Mouse (Mus musculus): Measurements from ENCODE around the gene Park7. TPM values are rescaled to one million over a fixed set of nuclear protein-coding genes. Genes with fewer than 3 reads are reported as not detected.

The Park7 gene
- polyA plus RNA-seq (2016; fragmentation: Nextera tagmentation; extraction: Ambion mirVana): 379 and 381 TPM in 2 replicates

GRCm38 (mm10) chr4:150914290-150914733 lies at the start of gene Park7, which contains the start of gene Tnfrsf9:
Gene Park7, minus strand, starts transcription at chr4:150914437.
Gene Tnfrsf9, plus strand, starts transcription at chr4:150914562.
- Histone ChIP-seq H3K4me2 (peak within 1 kb of the TSS; percentile 67), H3K9ac (peak within 1 kb of the TSS; percentile 76), H3K27me3 (no peaks in the 10 kb centered on the region), H3K36me3 (replicated peaks) (no peaks in the 10 kb centered on the region), H3K4me3 (replicated peaks) (peak within 1 kb of the TSS; percentile 66), H3K9me3 (no peaks in the 10 kb centered on the region), H3K27ac (peak within 1 kb of the TSS; percentile 63), H3K4me1 (peaks cover 19% of the 10 kb centered on the region)
- WGBS: under 1% methylated on average over 48 of the region's 48 CpGs
- peak; percentile 86 for ATAC-seq (ENCODE audit: low FRiP score)

- Histone ChIP-seq H3K9ac (no peak overlapping the region), H3K36me3 (replicated peaks) (no peaks in the 10 kb centered on the region), H3K27ac (no peak overlapping the region), H3K4me1 (peaks cover 4% of the 10 kb centered on the region; the same call in 1 of the 2 replicates), H3K4me3 (replicated peaks) (no peak overlapping the region), H3K9me3 (no peaks in the 10 kb centered on the region), H3K27me3 (no peaks in the 10 kb centered on the region), H3K4me2 (no peak overlapping the region)
- WGBS: 83% methylated on average over 2 of the region's 2 CpGs
- ATAC-seq (ENCODE audit: low FRiP score): no peak
Observed at GRCm38 (mm10) chr4:150963711-150964110, 49.5 kb upstream of the Park7 start.

- no peak overlapping the region for H3K27ac ChIP-seq
- no peaks in the 10 kb centered on the region for H3K27me3 ChIP-seq
- 76% methylated on average over 6 of the region's 6 CpGs for WGBS
- no peak overlapping the region for H3K4me3 ChIP-seq (replicated peaks)
- no peak overlapping the region for H3K4me2 ChIP-seq
- H3K4me1 ChIP-seq: peaks cover 4% of the 10 kb centered on the region; the same call in 1 of the 2 replicates
- no peaks in the 10 kb centered on the region for H3K9me3 ChIP-seq
- no peak for ATAC-seq (ENCODE audit: low FRiP score)
- no peak overlapping the region for H3K9ac ChIP-seq
- H3K36me3 ChIP-seq (replicated peaks): no peaks in the 10 kb centered on the region
Observed at GRCm38 (mm10) chr4:150962231-150962630, 48.0 kb upstream of the Park7 start.

GRCm38 (mm10) chr4:150958536-150958935 lies 44.3 kb upstream of the Park7 start:
- no peaks in the 10 kb centered on the region for H3K9me3 ChIP-seq
- no peaks in the 10 kb centered on the region for H3K36me3 ChIP-seq (replicated peaks)
- H3K27me3 ChIP-seq: no peaks in the 10 kb centered on the region
- H3K9ac ChIP-seq: no peak overlapping the region
- H3K4me3 ChIP-seq (replicated peaks): no peak overlapping the region
- WGBS: 81% methylated on average over 7 of the region's 7 CpGs
- H3K4me2 ChIP-seq: no peak overlapping the region
- ATAC-seq (ENCODE audit: low FRiP score): no peak
- no peak overlapping the region for H3K27ac ChIP-seq
- H3K4me1 ChIP-seq: peaks cover 9% of the 10 kb centered on the region

GRCm38 (mm10) chr4:150957106-150957458 lies 42.8 kb upstream of the Park7 start:
- no peaks in the 10 kb centered on the region for H3K9me3 ChIP-seq
- no peak overlapping the region for H3K9ac ChIP-seq
- peaks cover 9% of the 10 kb centered on the region for H3K4me1 ChIP-seq
- peak overlapping the region; percentile 73; the same call in 1 of the 2 replicates for H3K27ac ChIP-seq
- ATAC-seq (ENCODE audit: low FRiP score): peak; percentile 20; the same call in 1 of the 2 replicates
- WGBS: 58% methylated on average over 1 of the region's 1 CpGs
- no peaks in the 10 kb centered on the region for H3K36me3 ChIP-seq (replicated peaks)
- H3K4me2 ChIP-seq: no peak overlapping the region
- H3K27me3 ChIP-seq: no peaks in the 10 kb centered on the region
- no peak overlapping the region for H3K4me3 ChIP-seq (replicated peaks)

- Histone ChIP-seq H3K4me1 (peaks cover 9% of the 10 kb centered on the region), H3K9me3 (no peaks in the 10 kb centered on the region), H3K4me2 (no peak overlapping the region), H3K4me3 (replicated peaks) (no peak overlapping the region), H3K27me3 (no peaks in the 10 kb centered on the region), H3K36me3 (replicated peaks) (no peaks in the 10 kb centered on the region), H3K9ac (peak overlapping the region; percentile 17; the same call in 1 of the 2 replicates), H3K27ac (peak overlapping the region; percentile 73)
- ATAC-seq (ENCODE audit: low FRiP score): peak; percentile 44; the same call in 1 of the 2 replicates
- WGBS: 64% methylated on average over 13 of the region's 13 CpGs
Observed at GRCm38 (mm10) chr4:150956369-150957105, 42.3 kb upstream of the Park7 start.

- 86% methylated on average over 10 of the region's 10 CpGs for WGBS
- Histone ChIP-seq H3K4me3 (replicated peaks) (no peak overlapping the region), H3K9ac (no peak overlapping the region), H3K4me2 (no peak overlapping the region), H3K9me3 (no peaks in the 10 kb centered on the region), H3K4me1 (no peaks in the 10 kb centered on the region), H3K27ac (no peak overlapping the region), H3K27me3 (no peaks in the 10 kb centered on the region; the same call in 1 of the 2 replicates), H3K36me3 (replicated peaks) (no peaks in the 10 kb centered on the region)
- ATAC-seq (ENCODE audit: low FRiP score): no peak
Observed at GRCm38 (mm10) chr4:150950972-150951371, 36.7 kb upstream of the Park7 start.

- ATAC-seq (ENCODE audit: low FRiP score): no peak
- Histone ChIP-seq H3K27ac (no peak overlapping the region), H3K27me3 (no peaks in the 10 kb centered on the region; the same call in 1 of the 2 replicates), H3K4me2 (no peak overlapping the region), H3K4me1 (no peaks in the 10 kb centered on the region), H3K36me3 (replicated peaks) (no peaks in the 10 kb centered on the region), H3K4me3 (replicated peaks) (no peak overlapping the region), H3K9ac (no peak overlapping the region), H3K9me3 (no peaks in the 10 kb centered on the region)
- WGBS: 95% methylated on average over 7 of the region's 7 CpGs
Observed at GRCm38 (mm10) chr4:150944707-150945106, 30.5 kb upstream of the Park7 start.

GRCm38 (mm10) chr4:150939991-150940651 lies 25.9 kb upstream of the Park7 start:
- Histone ChIP-seq H3K27ac (no peak overlapping the region), H3K4me1 (no peaks in the 10 kb centered on the region), H3K36me3 (replicated peaks) (no peaks in the 10 kb centered on the region), H3K27me3 (no peaks in the 10 kb centered on the region), H3K9me3 (no peaks in the 10 kb centered on the region), H3K9ac (no peak overlapping the region), H3K4me2 (no peak overlapping the region), H3K4me3 (replicated peaks) (no peak overlapping the region)
- ATAC-seq (ENCODE audit: low FRiP score): no peak
- 64% methylated on average over 13 of the region's 13 CpGs for WGBS

- H3K27me3 ChIP-seq: no peaks in the 10 kb centered on the region
- no peak overlapping the region for H3K4me3 ChIP-seq (replicated peaks)
- no peak overlapping the region for H3K27ac ChIP-seq
- H3K36me3 ChIP-seq (replicated peaks): no peaks in the 10 kb centered on the region
- H3K9ac ChIP-seq: no peak overlapping the region
- H3K9me3 ChIP-seq: no peaks in the 10 kb centered on the region
- WGBS: 69% methylated on average over 14 of the region's 14 CpGs
- ATAC-seq (ENCODE audit: low FRiP score): no peak
- no peaks in the 10 kb centered on the region for H3K4me1 ChIP-seq
- H3K4me2 ChIP-seq: no peak overlapping the region
Observed at GRCm38 (mm10) chr4:150938063-150938452, 23.8 kb upstream of the Park7 start.

- 79% methylated on average over 16 of the region's 16 CpGs for WGBS
- no peak overlapping the region for H3K4me3 ChIP-seq (replicated peaks)
- no peak overlapping the region for H3K27ac ChIP-seq
- ATAC-seq (ENCODE audit: low FRiP score): no peak
- no peak overlapping the region for H3K4me2 ChIP-seq
- H3K36me3 ChIP-seq (replicated peaks): no peaks in the 10 kb centered on the region
- no peaks in the 10 kb centered on the region for H3K27me3 ChIP-seq
- no peak overlapping the region for H3K9ac ChIP-seq
- H3K9me3 ChIP-seq: no peaks in the 10 kb centered on the region
- H3K4me1 ChIP-seq: no peaks in the 10 kb centered on the region
Observed at GRCm38 (mm10) chr4:150937293-150938062, 23.2 kb upstream of the Park7 start.

- H3K4me1 ChIP-seq: no peaks in the 10 kb centered on the region
- 67% methylated on average over 1 of the region's 1 CpGs for whole genome bisulfite sequencing
- ATAC-seq (ENCODE audit: low FRiP score): no peak
- no peaks in the 10 kb centered on the region for H3K27me3 ChIP-seq
- H3K27ac ChIP-seq: no peak overlapping the region
- H3K9ac ChIP-seq: no peak overlapping the region
- no peak overlapping the region for H3K4me2 ChIP-seq
- H3K9me3 ChIP-seq: no peaks in the 10 kb centered on the region
- H3K4me3 ChIP-seq (replicated peaks): no peak overlapping the region
- no peaks in the 10 kb centered on the region for H3K36me3 ChIP-seq (replicated peaks)
Observed at GRCm38 (mm10) chr4:150933503-150933902, 19.3 kb upstream of the Park7 start.

All from forebrain, embryonic 12.5 days (tissue).